Mouse (Mus musculus) embryonic stem cell, embryonic (primary cell): ENCODE data around the gene Phlpp1.

Source experiments
- CTCF ChIA-PET, 4 experiments: fragments of 300-600 bp in 2 of 4; fragments of 350-600 bp in 2 of 4; sonication (Branson Sonifier 250); formaldehyde crosslinking; loops; one replicate each; lab custom pipeline; 2022; ENCODE audit warnings: inconsistent platforms in 2 of 4; lab: Charles Lee
- POLR2A ChIA-PET, 4 experiments: fragments of 300-600 bp in 2 of 4; fragments of 350-600 bp in 2 of 4; sonication (Branson Sonifier 250); formaldehyde crosslinking; loops; one replicate each; lab custom pipeline; 2022; ENCODE audit warnings: antibody characterized with exemption in 4 of 4, inconsistent platforms in 1 of 4; lab: Charles Lee

Gene Phlpp1

DNA sequence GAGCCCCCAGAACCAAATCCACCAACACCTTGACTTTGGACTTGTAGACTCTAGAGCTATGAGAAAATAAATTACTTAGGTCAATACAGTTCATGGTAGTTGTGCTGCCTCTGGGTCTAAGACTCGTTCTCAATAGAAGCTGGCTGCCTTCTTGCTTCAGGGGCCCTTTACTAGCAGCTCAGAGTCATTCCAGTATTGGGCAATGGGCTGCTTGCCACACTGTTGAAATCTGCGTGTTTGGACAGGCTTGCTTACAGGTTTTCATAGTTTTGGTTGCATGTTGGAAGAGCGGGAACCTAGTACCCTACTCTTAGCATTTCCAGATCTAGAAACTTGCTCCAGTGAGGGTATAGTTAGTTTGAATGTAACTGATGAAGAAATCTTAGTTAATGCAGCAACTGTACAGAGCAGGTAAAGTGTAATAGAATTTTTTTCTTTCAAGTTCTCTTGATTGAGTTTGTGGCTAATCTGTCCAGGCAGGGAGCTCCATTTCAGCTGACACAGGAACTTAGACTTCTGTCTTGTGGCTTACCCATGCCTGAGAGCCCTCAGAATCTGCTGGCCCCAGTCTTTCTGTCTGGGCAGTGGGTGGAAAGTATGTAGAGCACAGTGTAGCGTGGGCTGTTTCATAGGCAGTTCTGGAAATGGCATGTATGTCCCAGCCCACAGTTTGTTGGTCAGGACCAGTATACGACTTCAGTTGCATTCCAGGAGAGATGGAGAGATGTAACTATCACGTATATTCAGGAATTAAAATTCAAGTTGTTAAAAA lies 96.7 kb downstream of the Phlpp1 start:
- ChIA-PET POLR2A (interaction anchor here in 2 of 4 experiments (0.7 to 1.7 kb wide), 3 partner anchors 10 to 12 kb away, joined by 3 read pairs; no protein-coding TSS in a partner anchor), CTCF (no interaction called here)

DNA sequence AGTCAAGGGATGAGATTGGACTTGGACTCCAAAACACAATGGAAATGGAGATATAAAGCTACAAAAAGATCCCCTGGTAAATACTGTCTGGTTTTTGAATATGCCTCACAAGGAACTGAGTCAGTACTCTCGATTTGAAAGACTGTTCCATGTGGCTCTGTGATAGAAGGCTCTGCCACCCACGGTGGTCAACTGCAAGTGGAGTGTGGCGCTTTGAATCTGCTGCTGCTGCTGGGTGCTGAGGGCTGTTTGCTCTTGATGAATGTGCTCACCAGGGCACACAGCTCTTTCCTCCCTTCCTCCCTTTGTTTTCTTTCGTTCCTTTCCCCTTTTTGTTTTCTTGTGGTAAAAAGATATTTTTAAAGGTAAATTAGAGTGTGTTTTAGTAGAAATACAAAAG lies 97.8 kb downstream of the Phlpp1 start:
- CTCF ChIA-PET, result no interaction called here

DNA sequence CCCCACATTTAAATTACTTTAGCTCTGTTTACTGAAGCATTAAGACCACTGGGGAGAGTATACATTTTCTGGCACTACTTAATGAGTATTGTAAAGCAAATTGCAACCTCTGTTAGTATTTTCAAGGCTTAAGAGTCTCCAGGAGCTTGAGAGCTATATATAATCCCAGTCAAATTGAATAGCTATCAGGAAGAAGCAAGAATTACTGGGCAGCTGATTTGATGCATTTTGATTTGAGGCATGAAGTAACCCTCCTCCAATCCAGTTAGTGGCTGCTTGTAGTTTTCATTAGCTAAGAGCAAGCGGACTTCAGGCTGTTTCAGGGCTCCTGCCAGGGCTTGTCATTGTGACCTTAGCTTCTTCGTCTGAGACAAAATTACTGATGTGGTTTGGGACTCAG lies 101.4 kb downstream of the Phlpp1 start:
- ChIA-PET CTCF (interaction anchor here in 1 of 4 experiments (0.5 kb wide), 1 partner anchor 993 kb away, joined by 4 read pairs; no protein-coding TSS in a partner anchor), POLR2A (interaction anchor here in 2 of 4 experiments (0.7 to 1.6 kb wide), 4 partner anchors 50 to 102 kb away, joined by 3 to 6 read pairs (median 4); partner anchors contain the start of gene Phlpp1 (in 2 of the 2))

More for the DNA sequence above, 97.8 kb downstream of the Phlpp1 start:
- POLR2A ChIA-PET, result interaction anchor here in 1 of 4 experiments (1.2 to 1.7 kb wide), 2 partner anchors 11 kb away, joined by 3 read pairs; no protein-coding TSS in a partner anchor

DNA sequence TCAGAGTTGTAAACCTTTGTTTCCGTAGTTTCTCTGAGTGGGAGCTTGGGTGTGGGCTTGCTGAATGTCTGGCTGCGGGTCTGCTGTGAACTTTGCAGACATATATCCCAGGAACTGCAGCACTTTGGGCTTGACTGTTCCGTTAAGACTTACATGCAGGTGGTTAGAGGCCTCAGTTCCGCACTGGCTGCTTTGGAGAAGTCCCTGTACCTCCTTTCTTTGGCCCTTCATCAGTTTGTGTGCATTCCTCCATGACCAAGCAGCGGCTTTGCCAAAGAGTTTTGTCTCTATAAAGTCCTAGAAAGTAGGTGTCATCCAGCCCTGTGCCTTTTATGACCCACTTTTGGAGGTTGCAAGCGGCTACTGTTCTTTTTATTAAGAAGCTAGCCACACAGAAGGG lies 102.2 kb downstream of the Phlpp1 start:
- POLR2A ChIA-PET, result interaction anchor here in 1 of 4 experiments (1.2 to 1.6 kb wide), 2 partner anchors 9 to 103 kb away, joined by 4 to 6 read pairs; partner anchors contain the start of gene Phlpp1
- CTCF ChIA-PET, result no interaction called here

DNA sequence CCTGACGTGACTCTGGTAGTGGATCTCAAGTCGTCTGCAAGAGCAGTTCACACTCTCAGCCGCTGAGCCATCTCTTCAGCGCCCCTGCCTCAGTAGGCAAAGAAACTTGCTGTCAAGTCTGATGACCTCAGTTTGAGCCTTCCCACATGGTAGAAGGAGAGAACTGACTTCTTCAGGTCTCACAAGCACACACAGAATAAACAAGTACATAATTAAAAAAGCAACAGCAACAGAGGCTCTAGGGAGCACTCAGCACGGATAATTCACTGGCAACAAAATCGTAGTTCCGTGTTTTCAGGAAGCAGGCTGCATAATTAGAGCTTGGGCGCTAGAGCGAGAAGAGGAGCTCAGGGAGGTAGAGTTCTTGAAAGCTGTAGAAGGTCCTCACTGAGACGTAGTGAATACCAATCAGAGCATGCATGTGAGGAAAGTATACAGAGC lies 103.0 kb downstream of the Phlpp1 start:
- POLR2A ChIA-PET, result interaction anchor here in 2 of 4 experiments (0.6 to 1.4 kb wide), 3 partner anchors 9 to 70 kb away, joined by 3 to 4 read pairs (median 4); no protein-coding TSS in a partner anchor

DNA sequence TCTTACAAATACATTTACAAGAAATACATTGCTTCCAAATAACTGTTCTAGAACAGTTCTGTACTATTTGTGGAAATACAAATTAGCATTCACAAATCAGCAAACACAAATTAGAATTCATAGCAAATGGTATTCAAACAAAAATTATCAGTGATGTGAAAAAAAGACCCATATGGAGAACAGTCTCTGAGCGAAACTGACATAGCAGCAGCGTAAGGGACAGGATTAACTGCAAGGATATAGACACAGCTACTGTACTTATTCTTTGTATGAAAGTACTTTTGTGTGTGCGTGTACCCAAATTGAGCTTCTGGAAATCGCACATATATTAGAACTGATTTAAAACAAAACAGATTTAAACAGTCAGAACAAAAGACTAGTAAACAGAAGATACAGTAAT lies 103.6 kb downstream of the Phlpp1 start:
- POLR2A ChIA-PET, result interaction anchor here in 1 of 4 experiments (1.4 kb wide), 1 partner anchor 71 kb away, joined by 4 read pairs; no protein-coding TSS in a partner anchor
- CTCF ChIA-PET, result no interaction called here

More for the DNA sequence above, 103.0 kb downstream of the Phlpp1 start:
- CTCF ChIA-PET, result interaction anchor here in 1 of 4 experiments (0.6 kb wide), 1 partner anchor 100 kb away, joined by 3 read pairs; no protein-coding TSS in a partner anchor

DNA sequence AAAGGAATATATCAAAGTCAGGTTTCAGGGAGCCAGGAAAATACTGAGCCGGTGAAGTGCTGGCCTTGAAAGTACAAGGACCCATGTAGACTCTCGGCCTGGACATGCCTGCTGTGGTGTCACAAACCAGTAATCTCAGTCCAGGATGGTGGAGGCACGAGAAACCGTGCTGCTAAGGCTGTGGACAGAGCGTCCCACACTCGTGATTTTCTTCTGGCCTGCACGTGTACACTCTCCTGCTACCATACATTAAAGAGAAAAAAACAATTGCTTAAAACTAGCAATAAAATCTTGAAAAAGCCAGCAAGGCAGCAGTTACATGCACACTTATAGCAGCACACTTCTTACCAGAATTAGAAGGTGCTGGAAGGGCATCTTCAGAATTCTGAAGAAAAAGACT lies 104.2 kb downstream of the Phlpp1 start:
- POLR2A ChIA-PET, result interaction anchor here in 1 of 4 experiments (1.4 kb wide), 1 partner anchor 71 kb away, joined by 4 read pairs; no protein-coding TSS in a partner anchor
- CTCF ChIA-PET, result no interaction called here

DNA sequence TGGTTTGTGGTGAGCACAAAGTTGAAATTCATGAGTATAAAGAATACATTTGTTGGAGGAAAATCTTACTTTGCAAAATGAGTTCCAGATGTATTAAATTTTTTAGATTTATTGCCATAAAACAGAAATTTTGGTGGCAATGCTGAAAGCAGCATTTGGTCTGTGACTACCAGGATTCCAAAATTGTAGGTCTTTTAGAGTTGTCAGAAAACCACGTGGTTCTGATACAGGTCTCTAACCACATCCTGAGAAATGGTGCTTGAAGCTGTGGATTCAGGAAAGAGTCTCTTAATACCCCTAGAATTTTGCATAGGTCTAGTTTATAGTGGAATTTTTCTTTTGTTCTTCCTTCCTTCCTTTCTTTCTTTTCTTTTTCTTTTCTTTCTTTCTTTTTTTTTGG lies 105.3 kb downstream of the Phlpp1 start:
- POLR2A ChIA-PET, result interaction anchor here in 3 of 4 experiments (0.6 to 1.3 kb wide), 4 partner anchors 33 to 684 kb away, joined by 3 to 4 read pairs (median 4); no protein-coding TSS in a partner anchor
- CTCF ChIA-PET, result interaction anchor here in 1 of 4 experiments (0.6 kb wide), 1 partner anchor 93 kb away, joined by 3 read pairs; no protein-coding TSS in a partner anchor

DNA sequence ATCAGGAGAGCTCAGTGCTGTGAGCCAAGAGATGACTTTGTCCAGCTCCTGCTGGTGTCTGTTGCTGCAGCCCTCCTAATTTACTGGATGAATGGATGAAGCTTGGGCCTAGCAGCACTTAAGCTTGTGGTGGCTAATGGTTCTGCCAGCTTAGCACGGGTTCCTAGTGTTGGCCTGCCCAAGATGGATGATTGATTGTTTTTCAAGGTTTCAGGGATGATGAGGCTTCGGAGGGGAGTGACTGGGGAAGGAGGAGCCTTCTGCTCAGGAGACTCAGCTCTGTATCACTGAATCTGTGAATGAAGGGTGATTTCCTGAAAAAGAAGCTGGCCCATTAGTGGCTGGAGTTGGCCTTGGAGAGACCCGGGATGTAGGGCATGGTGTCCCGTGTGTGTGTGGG lies 105.7 kb downstream of the Phlpp1 start:
- POLR2A ChIA-PET, result interaction anchor here in 3 of 4 experiments (0.6 to 1.3 kb wide), 3 partner anchors 34 to 683 kb away, joined by 3 to 4 read pairs (median 4); no protein-coding TSS in a partner anchor
- CTCF ChIA-PET, result no interaction called here

DNA sequence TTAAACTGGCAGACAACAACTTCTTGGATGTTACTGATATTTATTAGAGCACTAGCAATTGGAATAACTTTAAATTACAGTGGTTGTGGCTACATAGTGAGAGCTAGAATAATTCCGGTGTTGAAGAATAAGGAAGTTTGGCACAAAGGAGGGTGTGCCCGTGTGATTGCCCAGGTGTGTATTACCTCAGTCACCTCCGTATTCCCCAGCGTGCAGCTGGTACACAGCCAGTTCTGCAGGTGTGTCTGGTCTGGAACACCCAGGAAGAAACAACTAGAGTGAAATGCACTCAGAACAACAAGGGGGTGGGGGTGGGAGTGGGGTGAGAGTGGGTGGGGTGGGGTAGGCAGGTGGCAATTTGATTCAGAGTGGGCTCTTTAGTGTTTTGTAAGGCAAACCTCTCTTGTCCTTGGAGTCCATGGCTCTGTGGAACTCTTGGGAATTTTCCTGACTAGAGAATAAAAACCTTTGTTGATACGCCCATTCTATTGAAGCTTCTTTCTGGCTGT lies 107.1 kb downstream of the Phlpp1 start:
- CTCF ChIA-PET, result interaction anchor here in 2 of 4 experiments (1.1 to 1.2 kb wide), 3 partner anchors 107 to 127 kb away, joined by 3 to 4 read pairs (median 4); partner anchors contain the start of gene Phlpp1 (in 1 of the 2)
- POLR2A ChIA-PET, result interaction anchor here in 3 of 4 experiments (0.7 to 1.4 kb wide), 8 partner anchors 14 to 289 kb away, joined by 3 to 15 read pairs (median 3); partner anchors contain the start of genes Phlpp1 (in 1 of the 3) and Zcchc2 (in 1 of the 3)

DNA sequence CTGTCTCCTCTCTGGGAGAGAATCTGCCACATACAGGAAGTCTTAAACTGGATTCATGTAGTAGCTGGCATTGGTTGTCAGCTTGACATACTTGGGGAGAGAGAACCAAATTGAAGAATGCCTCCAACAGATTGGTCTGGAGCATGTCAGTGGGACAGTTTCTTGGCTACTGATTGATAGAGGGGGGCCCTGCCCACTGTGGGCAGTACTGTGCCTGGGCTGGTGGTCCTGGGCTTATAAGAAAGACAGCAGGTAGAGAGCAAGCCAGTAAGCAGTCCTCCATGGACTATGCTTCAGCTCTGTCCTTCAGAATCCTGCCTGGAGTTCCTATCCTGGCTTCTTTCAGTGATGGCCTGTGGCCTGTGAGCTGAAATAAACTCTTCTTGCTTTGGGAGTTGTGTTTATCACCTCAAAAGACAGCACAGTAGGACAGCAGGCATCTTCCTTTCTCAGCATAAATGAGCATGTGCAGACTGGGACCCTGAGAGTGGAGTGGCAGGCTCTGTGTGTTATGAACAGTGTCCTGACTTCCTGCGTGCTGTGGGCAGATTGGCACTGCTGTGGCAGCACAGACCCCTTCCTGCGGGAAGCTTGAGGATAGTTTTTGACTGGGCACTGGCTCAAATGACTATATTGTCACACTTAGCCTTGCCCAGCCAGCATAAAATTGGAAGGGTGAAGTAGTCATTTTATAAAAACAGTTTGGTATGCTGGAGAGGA lies 108.0 kb downstream of the Phlpp1 start:
- CTCF ChIA-PET, result interaction anchor here in 1 of 4 experiments (1.2 kb wide), 1 partner anchor 128 kb away, joined by 4 read pairs; no protein-coding TSS in a partner anchor
- POLR2A ChIA-PET, result interaction anchor here in 3 of 4 experiments (0.7 to 1.4 kb wide), 8 partner anchors 9 to 290 kb away, joined by 3 to 4 read pairs (median 3); partner anchors contain the start of gene Zcchc2 (in 1 of the 3)

DNA sequence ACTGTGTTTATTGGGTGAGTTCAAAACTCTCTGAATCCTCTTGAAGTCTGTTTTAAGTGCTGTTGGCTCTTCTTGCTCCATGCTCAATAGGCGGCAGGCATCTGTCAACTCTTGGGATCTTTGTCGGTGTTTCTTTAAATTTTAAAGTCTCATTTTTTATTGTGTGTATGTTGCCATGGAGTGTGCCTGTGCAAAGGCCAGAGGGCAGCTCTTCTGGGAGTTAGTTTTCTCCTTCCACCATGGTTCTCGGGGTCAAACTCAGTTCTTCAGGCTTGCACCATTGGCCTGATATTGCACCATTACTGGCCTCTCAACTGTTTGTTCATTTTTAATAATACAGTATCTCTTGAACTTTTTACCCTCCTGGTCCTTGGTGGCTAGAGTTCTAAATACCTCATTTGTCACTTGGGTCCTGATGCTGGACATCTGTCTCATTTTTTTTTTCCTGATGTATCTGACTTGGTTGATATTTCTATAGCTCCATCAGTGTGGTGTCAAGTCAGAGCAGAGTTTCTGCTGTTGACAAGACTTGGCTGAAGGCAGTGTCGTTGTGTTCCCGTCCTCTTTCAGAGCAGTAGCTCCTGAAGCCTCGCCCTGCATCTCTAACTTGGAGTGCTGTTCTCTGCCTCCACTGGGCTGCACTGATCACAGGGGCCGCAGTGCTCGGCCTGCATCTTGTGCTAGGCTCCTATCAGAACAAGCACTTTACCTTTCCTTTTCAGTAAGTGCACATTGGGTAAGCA lies 108.8 kb downstream of the Phlpp1 start:
- ChIA-PET CTCF (no interaction called here), POLR2A (interaction anchor here in 2 of 4 experiments (1.2 to 1.4 kb wide), 3 partner anchors 10 to 12 kb away, joined by 3 read pairs; no protein-coding TSS in a partner anchor)

DNA sequence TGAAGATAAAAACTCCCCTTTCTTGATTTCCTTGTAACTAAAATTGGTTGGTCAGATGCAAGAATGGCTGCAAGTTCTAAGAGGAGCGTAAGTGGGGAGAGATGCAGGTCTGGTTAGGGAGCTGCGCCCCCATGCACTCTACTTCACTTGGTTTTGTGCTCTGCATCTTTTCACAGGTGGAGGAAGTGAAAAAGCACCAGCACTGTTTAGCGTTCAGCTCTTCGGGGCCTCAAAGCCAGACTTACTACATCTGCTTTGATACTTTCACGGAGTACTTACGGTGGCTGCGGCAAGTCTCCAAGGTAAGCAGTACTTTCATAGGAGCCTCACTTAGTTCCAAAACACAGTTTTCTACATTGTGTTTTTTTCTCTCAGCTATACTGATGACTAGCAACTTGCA lies 115.3 kb downstream of the Phlpp1 start:
- POLR2A ChIA-PET, result interaction anchor here in 1 of 4 experiments (0.6 kb wide), 1 partner anchor 147 kb away, joined by 3 read pairs; no protein-coding TSS in a partner anchor
- CTCF ChIA-PET, result no interaction called here

DNA sequence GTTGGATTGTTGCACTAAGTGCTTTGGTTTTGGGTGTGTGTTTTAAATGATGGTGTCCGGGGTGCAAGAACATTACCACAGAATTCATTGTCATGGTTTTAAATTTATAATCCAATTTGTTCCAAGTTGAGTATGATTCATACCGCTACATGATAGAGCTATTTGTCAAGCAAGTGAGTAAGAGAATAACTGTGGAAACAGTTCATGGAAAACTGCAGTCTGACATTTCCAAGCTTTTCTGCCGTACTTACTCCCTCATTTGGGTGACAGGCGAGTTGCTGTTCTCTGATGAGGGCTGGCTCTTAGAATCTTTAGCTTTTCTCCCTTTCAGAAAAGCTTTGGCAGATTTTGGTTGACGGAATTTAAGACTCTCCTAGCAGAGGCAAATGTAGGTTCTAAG lies 117.5 kb downstream of the Phlpp1 start:
- POLR2A ChIA-PET, result interaction anchor here in 1 of 4 experiments (1.0 to 1.2 kb wide), 2 partner anchors 34 to 118 kb away, joined by 3 read pairs; partner anchors contain the start of gene Phlpp1
- CTCF ChIA-PET, result no interaction called here

DNA sequence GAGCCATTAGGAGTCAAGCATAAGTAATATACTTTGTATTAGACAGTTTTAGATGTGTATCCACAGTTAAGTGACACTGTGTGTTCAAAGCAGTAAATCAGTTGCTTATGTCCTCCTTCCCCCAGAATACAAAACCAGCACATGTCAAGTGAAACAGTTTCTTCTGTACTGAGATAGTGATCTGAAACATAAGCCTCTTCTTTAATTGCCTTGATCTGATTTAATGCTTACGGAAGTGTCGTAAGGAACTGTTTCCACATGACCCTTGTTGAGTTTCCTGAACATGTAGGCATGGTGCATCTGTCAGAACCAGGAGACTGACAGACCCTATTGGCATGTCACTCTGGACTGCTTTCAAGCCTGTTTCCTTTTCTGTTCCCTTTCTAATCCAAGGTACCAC lies 118.0 kb downstream of the Phlpp1 start:
- ChIA-PET POLR2A (interaction anchor here in 1 of 4 experiments (1.0 to 1.2 kb wide), 2 partner anchors 34 to 118 kb away, joined by 3 read pairs; partner anchors contain the start of gene Phlpp1), CTCF (no interaction called here)

DNA sequence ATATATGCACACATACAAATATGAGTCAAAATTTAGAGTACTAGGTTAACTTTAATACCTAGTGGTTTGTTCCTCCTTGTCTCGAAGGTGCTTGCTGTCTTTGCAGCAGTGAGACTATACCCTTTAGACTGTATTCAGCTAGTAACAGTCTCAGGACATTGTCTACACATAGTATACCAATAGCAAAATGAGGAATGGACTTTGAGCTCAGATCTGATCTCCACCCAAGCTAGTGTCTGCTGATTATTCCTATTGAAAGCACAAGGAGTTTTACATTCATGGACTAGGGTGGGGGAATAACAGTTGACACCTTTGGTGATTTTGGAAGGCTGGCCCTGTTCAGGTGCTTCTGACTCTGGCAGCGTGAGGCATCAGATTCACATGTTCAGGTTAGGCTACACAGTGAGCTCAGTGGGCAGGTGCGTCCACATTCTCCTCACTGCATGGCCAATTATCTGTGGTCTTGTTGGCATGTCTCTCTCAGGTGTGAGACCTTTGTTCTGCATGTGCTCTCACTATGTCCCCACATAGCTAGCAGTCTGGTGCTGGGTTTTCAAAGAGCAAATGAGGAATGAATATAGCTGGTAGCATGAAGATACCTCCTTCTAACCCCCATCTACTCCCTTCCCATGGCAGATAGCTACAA lies 138.0 kb downstream of the Phlpp1 start:
- ChIA-PET POLR2A (no interaction called here), CTCF (no interaction called here)

DNA sequence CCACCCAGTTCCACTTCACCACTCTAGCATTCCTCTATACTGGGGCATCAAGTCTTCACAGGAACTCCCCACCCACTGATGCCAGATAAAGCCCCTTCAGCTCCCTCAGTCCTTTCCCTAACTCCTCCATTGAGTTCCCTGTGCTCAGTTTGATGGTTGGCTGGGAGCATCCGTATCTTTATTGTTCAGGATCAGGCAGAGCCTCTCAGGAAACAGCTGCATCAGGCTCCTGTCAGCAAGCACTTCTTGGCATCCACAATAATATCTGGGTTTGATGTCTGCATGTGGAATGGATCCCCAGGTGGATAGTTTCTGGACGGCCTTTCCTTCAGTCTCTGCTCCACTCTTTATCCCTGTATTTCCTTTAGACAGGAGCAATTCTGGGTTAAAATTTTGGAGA lies 138.7 kb downstream of the Phlpp1 start:
- ChIA-PET CTCF (no interaction called here), POLR2A (no interaction called here)
